In genomic region chr3:158076685-158077379, GRCm38 (mm10) we compare ENCODE assay signal across 9 mouse cellular contexts. TPM values are rescaled to one million over a fixed set of nuclear protein-coding genes. Genes with fewer than 3 reads are reported as not detected.
DNase-seq lines count a peak whose midpoint lies in the region; ATAC-seq lines count a peak whose summit lies in the region.
"Had no signal": no experiment of that assay in that cellular context is flagged by ENCODE, and none has a peak within 500 bp of the region (broad histone marks: within the 10 kb centered on the region; RNA-seq: fewer than 3 reads in every experiment).

No protein-coding gene starts in this region.

- no peaks in the 10 kb centered on the region for H3K36me3 ChIP-seq in intestine, embryonic 16.5 days (ENCODE audit: control insufficient read depth, insufficient read depth, low read length)
- H3K36me3 ChIP-seq in intestine, embryonic 15.5 days, result no peaks in the 10 kb centered on the region
- H3K36me3 ChIP-seq: limb, embryonic 13.5 days had no signal

- 0 out of 2 replicates have a peak, but pooled peaks have one; percentile 11 for ATAC-seq in intestine, embryonic 16.5 days
- no peak for ATAC-seq in intestine, embryonic 15.5 days

- WGBS in intestine, embryonic 16.5 days, result 46% methylated on average over 4 of the region's 4 CpGs
- WGBS in intestine, embryonic 15.5 days, result 46% methylated on average over 4 of the region's 4 CpGs

- peak; percentile 72 for DNase-seq in 416B (ENCODE audit: low read depth)
- DNase-seq in MEL-GATA-1-ER (ENCODE audit: extremely low read depth, low read depth), result peak; percentile 52
- peak; percentile 41 for DNase-seq in forelimb bud, embryonic 11.5 days (ENCODE audit: low read depth, low spot score)
- DNase-seq in frontal cortex, postnatal 10 days (ENCODE audit: low spot score in 2 of 2), result no peak
- DNase-seq in layer of hippocampus, adult 9-11 months, result no peak
- no peak for DNase-seq in urinary bladder, postnatal 25 days (ENCODE audit: low spot score)

- no peaks in the 10 kb centered on the region for H3K27me3 ChIP-seq in intestine, embryonic 16.5 days (replicated peaks; ENCODE audit: control insufficient read depth, insufficient read depth, low read length)
- no peaks in the 10 kb centered on the region for H3K27me3 ChIP-seq in intestine, embryonic 15.5 days (replicated peaks)
- H3K27me3 ChIP-seq: limb, embryonic 13.5 days had no signal

- no peak overlapping the region for H3K9ac ChIP-seq in intestine, embryonic 16.5 days (ENCODE audit: low read depth, low read length)
- H3K9ac ChIP-seq in intestine, embryonic 15.5 days, result no peak overlapping the region
- H3K9ac ChIP-seq: limb, embryonic 13.5 days had no signal

- no peak overlapping the region for H3K4me2 ChIP-seq in intestine, embryonic 16.5 days (ENCODE audit: low read depth, low read length)
- H3K4me2 ChIP-seq in intestine, embryonic 15.5 days (replicated peaks), result no peak overlapping the region
- H3K4me2 ChIP-seq: limb, embryonic 13.5 days had no signal

- no peak overlapping the region for H3K4me3 ChIP-seq in intestine, embryonic 16.5 days (ENCODE audit: low read length)
- no peak overlapping the region for H3K4me3 ChIP-seq in intestine, embryonic 15.5 days (replicated peaks)
- H3K4me3 ChIP-seq: limb, embryonic 13.5 days had no signal

- no peaks in the 10 kb centered on the region for H3K9me3 ChIP-seq in intestine, embryonic 16.5 days (ENCODE audit: control insufficient read depth, low read length)
- no peaks in the 10 kb centered on the region for H3K9me3 ChIP-seq in intestine, embryonic 15.5 days
- H3K9me3 ChIP-seq: limb, embryonic 13.5 days had no signal

- H3K27ac ChIP-seq in intestine, embryonic 16.5 days (ENCODE audit: low read length), result no peak overlapping the region
- H3K27ac ChIP-seq in intestine, embryonic 15.5 days, result no peak overlapping the region
- H3K27ac ChIP-seq: limb, embryonic 13.5 days had no signal

- no peaks in the 10 kb centered on the region for H3K4me1 ChIP-seq in intestine, embryonic 16.5 days (ENCODE audit: control insufficient read depth, insufficient read depth, low read length)
- no peaks in the 10 kb centered on the region for H3K4me1 ChIP-seq in intestine, embryonic 15.5 days (replicated peaks)
- H3K4me1 ChIP-seq: limb, embryonic 13.5 days had no signal

RNA-seq across cellular contexts. Expression of gene Lrrc40, which starts 40.4 kb away (rescaled TPM):
- 44.3 and 46.3 TPM in 2 replicates for polyA plus RNA-seq in intestine, embryonic 16.5 days (2015; fragmentation: Nextera tagmentation; extraction: Ambion mirVana)
- 45.3 and 56.3 TPM in 2 replicates for polyA plus RNA-seq in intestine, embryonic 15.5 days (2015; fragmentation: Nextera tagmentation; extraction: Ambion mirVana)

RNA-seq across cellular contexts. Expression of gene Srsf11, which starts 40.4 kb away (rescaled TPM):
- polyA plus RNA-seq in intestine, embryonic 16.5 days (2015; fragmentation: Nextera tagmentation; extraction: Ambion mirVana), result 161 and 179 TPM in 2 replicates
- polyA plus RNA-seq in intestine, embryonic 15.5 days (2015; fragmentation: Nextera tagmentation; extraction: Ambion mirVana), result 202 and 238 TPM in 2 replicates

Comparison
In these comparisons a context has a peak if more than half of its experiments do, and no peak if none do; other contexts are left out.
1. DNase-seq: peak in 416B (single experiment), MEL-GATA-1-ER (single experiment) and forelimb bud, embryonic 11.5 days (single experiment); none in frontal cortex, postnatal 10 days (0 of 2), layer of hippocampus, adult 9-11 months (single experiment) and urinary bladder, postnatal 25 days (single experiment).